Mouse (Mus musculus) bone marrow, adult 2 months (tissue): ENCODE measurements around the gene Sh3gl3.

Source experiments
- CTCF ChIP-seq: fragments of 200-500 bp; IDR thresholded peaks from 2 replicates; pipeline ENCODE4 v1.5.1; 2011; ENCODE audit warnings: low read length, control low read depth; ENCODE audit not compliant: control insufficient read depth, insufficient read depth
- POLR2A ChIP-seq: fragments of 200-500 bp; IDR thresholded peaks from 2 replicates; pipeline ENCODE4 v1.6.1; 2011; ENCODE audit warnings: low read depth, mild to moderate bottlenecking, control low read depth, low read length, borderline replicate concordance; ENCODE audit not compliant: control insufficient read depth

- TF ChIP-seq CTCF (no peak), POLR2A (no peak)
Observed at GRCm38 (mm10) chr7:82341476-82341875, 167.8 kb downstream of the Sh3gl3 start.
